Mouse (Mus musculus) mouse trophoblast stem cell (cell line): ENCODE data around the gene Fam92b.

Experiments
- in situ Hi-C, 2 experiments: fragments of 300-500 bp; cut with MseI, MboI; formaldehyde crosslinking; loops; 2 replicates in 1 of 2; 3 replicates in 1 of 2; pipeline ENCODE4 v1.15.1; 2025

Fam92b gene

DNA sequence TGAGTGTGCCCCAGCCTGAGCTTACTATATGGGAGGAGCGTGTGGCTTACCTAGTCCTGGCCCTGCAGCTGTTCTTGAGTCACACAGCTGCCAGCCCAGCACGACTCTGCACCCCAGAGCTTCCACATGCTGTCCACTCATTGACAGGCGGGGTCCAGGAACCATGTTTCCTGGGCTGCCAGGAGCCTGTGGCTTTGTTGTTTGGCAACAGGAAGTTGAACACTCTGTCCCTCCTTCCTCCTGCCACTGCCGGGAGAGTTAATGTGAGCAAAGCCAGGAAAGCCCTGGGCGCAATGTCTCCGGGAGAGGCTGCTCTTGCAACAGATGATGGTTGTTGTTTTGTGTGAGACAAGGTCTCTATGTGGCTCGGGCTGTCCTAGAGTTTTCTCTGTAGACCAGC is 24.6 kb downstream of the Fam92b start:
- in situ Hi-C loops: no loop called here

DNA sequence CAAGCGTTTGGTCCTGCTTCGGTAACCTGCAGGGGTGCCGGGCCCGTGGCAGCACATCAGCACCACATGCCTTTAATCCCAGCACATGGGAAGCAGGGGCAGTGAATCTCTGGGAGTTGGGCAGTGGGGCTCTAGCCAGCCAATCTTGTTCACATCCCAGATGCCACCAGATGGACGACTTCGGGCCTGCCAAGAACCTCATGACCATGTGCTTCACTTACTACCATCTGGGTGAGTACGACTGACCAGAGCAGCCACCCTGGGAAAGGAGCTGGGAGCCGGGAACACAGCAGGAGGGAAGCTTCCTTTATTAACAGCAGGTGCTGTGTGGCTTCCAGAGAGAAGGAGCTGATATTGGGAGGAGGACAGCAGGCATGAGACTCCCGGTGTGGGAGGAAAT is 26.1 kb downstream of the Fam92b start:
- in situ Hi-C loops: no loop called here

DNA sequence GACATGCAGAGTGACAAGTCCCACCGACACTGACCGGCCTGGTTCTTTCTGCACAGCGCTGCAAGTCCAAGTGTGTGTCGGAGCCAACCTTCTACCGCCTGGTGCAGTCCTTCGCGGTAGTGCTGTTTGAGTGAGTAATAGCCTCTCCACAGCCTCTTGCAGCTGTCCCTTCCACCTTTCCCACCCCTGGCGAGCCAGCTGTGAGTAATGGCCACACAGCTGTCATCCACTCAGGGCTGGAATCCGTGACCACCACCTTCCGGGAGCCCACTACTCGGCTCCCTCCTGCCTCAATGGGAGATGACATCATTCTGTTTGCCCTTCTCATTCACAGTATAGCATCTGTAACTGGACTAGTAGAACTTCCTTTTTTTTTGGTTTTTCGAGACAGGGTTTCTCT is 27.2 kb downstream of the Fam92b start:
- in situ Hi-C loops: no loop called here

DNA sequence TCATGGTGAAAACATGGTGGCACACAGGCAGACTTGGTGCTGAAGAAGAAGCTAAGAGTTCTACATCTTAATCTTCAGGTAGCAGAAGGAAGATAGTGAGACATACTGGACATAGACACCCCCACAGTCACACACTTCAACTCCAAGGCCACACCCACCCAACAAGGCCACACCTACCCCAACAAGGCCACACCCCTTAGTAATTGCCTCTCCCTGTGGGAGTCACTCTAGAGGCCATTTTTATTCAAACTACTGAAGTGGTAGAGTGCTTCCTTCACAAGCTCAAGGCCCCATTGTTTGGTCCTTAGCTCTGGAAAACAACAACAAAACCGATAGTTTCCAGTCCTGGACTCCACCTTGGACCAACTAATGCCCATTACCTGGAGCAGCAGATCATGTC is 31.2 kb downstream of the Fam92b start:
- in situ Hi-C loops: no loop called here

DNA sequence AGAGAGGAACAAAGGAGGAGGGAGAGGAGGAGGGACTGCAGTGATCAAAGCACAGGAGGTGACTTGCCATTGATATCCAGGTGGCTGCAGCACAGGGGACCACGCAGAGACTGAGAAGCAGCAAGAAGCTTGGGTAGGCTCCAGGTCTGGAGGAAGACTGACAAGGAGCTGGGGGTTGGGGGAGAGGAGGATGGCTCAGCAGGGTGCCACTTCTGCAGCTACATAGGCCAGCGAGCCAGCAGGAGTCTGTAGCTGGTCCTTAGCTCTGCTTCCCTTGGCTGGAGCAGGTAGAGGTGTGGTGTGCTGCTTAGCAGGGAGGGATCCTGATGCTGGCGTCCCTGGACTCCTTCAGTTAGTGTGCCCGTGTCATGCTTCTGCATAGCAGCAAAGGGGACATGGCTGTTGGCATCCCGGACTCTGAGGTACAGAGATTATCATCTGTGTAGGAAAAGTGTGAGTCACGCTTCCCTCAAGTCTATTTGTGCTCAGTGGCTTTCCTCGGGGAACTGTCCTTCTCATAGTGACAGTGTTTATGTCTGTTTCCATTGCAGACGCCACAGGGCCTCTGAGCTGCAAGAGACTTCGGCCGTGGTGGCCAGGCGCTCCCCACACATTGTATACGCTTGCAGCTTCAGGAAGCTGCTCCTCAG is 32.5 kb downstream of the Fam92b start:
- in situ Hi-C loops: no loop called here

DNA sequence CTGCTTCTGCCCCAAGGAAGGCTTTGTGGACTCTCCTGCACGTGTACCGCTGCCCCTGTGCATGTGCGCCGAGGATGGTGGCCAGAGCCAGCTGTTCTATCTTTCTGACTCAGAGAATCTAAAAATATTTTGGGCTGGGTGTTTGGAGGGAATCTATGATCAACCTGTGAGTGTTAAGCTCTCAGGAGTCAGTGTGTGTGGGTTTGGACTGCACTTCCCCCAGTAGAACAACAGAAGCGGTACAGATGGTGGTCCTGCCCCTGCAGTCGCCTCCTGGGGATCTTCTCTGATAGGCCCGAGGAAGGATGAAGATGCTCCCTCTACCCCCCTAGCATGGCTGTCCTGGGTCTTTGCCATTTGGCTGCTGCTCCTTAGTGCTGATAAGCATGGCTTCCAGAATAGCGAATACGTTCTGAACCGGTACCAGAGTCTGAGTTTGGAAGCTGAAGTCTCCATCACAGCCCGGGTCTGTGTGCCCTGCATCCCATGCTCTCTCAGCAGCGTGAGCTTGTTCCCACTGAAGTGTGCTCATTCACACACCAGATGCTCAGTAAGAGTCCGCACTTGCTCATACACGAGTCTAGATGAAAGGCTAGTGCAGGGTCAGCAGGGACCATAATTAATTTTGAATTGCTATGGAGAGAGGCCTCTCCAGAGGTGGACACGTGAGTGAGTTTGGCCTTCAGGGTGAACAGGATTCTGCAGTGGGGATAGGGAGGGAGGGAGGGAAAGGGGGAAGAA is 33.2 kb downstream of the Fam92b start:
- in situ Hi-C loops: no loop called here

DNA sequence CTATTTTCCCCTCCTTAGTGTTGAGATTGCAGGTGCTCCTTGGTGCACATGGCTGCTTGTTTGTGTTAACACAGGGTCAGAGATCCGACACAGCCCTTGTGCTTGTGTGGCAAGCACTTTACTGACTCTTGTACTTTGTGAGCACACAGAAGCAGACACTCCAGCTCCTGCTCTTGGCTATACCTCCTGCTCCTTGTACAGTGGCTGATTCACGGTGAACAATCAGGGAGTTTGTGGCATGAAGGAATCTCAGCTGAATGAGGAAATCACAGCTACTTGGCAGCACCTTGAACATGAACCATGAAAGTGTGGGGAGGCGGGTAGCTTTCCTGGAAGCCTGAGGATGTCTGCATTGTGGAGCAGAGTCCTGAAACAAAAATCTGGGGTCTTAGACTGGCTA is 36.5 kb downstream of the Fam92b start:
- in situ Hi-C loops: no loop called here

DNA sequence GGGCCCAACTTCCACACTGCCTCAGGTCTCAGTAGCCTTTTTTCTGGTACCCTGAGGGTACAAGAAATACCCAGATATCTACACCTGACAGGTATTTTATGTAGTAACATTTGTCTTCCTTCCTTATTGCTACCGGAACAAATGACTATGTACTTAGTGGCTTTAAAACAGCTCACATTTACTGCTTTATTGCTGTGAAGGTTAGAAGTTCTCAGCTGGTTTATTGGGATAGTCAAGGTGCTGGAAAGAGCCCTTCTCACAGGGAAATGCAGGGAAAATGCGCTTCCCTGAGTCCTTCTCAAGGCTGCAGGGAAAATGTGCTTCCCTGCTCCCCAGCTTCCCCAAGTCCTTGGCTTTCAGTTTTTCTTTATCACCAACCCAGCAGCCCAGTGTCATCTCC is 38.3 kb downstream of the Fam92b start:
- in situ Hi-C loops: no loop called here

DNA sequence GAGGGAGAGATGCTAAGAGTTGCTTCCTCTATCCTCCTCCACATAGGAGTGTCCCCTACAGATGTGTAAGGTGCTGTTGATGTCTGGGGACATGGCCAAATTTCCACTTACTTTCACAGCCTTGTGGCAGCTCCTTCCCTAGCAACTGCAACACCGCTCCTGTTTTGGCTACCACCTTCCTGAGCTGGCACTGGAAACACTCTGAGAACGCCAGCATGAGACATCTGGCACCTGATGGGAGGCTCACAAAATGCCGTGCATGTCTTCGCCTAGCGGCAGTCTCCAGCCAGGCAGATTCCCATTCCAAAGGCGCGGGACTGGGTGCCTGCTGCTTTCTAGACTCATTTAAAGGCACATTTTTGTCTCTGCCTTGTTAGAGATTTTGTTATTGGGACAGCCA is 40.6 kb downstream of the Fam92b start:
- in situ Hi-C loops: no loop called here

DNA sequence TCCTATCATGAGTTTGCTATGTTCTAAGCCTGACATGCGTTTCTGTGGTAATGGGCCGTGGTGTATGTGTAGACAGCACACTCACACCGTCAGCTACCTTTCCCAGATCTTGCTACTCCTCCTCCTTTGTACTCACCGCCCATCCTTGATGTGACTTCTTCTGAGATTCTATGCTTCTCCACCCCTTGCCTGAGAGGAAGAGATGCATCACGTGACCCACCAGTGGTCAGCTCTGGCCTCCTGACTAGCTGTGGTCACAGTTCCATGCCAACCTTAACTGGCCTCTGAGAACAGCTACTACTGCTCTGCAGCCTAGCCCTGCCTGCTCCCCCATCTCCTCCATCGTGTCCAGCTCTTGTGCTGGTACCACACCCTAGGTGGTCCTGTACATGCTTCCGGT is 41.6 kb downstream of the Fam92b start:
- in situ Hi-C loops: no loop called here

DNA sequence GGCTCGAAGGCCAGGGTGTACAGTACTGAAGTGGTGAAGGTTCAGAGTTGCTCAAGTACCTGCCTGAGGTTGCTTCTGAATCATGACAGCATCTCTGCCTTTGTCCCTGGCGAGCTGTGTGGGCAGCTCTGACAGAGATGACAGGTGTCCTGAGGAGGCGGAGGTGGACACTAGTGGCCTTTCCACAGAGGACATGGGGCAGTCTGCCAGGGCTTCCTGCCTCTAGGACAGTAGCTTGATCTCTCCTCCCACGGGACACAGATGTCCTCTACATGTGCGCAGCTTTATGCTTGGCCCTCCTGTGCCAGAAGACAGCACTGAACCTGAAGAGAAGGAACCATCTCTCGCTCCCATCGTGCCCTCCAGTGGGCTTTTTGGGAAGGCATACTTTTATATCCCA is 44.1 kb downstream of the Fam92b start:
- in situ Hi-C loops: no loop called here

DNA sequence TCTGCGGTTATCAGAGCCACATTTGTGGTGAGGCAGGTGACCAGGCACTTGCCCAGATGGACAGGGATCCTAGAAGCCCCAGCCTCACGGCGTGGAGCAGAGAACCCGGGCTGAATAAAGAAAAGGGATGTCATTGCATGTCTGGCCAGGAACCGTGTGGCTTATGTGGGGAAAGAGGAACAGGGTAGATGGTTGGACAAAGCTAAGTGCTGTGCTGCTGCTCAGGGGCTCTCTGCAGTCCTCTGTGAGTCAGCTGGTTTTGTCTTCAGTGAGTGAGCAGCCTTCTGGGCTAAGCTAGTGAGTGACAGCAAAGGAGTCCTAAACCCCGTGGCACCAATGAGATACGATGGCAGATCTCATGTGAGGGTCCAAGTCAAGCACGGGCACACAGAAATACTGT is 46.1 kb downstream of the Fam92b start:
- in situ Hi-C loops: no loop called here

DNA sequence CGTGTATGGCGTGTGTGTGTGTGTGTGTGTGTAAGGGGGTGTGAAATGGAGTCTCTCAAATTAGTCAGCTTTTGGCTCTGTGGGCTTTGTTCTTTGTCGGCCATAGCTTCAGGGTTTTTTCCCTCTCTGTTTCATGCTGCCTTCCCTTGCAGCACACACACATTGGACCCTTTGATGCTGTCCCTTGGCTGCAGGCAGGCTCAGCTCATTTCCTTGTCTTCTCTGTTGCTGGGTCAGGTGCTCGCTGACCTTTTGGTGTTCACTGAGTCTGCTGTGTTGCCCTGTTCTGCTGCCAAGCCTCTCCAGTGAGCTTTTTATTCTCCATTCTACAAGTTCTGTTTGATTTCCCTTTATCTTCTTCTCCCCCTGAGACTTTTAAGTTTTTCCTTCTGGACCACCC is 47.7 kb downstream of the Fam92b start:
- in situ Hi-C loops: no loop called here

DNA sequence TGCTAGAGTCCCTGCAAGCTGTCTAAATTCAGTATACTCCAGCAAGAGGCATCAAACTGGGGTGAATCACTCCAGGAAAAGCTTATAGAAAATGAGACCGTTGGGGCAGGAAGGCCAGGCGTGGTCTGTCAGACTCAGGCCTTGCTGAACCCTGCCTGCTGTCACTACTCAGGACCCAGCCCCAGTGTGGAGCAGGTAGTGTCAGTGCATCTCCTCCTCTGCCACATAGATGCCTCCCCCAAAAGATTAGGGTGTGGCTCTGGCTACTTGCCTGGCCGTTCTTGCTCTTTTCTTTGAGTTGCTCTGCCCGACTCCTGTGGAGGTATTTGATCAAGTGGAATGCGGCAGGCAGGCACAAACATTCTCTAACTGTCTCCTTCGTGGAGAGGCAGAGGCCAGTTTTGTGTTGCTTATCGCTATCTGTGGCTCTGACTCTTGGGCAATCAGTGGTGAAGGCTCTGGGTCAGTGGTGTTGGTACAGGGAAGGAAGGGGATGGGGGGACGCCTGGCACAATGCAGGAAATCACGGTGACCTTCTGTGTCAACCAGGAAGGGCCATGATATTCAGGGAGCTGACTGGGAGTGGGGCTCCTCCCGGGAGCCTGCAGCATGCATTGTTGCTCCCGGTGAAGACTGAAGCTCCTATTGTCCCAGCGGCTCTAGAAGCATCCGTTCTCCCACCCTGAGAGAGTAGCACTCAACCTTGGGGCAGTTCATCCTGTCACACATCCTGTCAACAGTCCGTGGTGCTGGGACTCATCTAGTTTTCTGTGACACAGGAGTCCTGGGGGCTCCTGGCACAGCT is 50.7 kb downstream of the Fam92b start:
- in situ Hi-C loops: no loop called here

DNA sequence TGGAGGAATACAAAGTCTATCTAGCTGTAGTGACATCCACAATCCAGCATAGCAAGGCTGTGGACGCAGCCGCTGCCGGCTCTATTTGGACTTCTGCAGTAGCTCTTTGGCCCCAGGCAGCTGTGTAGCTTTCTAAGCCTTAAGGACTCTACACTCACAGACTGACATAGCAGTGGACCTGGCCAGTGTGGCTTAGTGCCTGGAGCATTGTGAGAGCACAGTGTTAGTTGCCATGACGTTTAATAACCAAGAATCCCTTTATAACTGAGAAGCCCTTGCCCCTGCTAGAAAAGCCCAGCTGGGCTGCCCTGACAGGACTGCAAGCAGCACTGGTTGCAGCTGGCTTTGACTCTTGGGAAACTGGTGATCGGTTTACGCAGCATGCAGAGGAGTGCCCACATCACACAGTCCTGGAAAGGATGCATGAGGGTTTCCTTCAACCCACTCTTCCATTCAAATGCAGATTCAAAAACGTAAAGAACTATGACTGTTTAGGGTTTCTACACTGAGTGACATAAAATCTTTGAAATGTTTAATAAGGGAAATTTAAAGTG is 52.4 kb downstream of the Fam92b start:
- in situ Hi-C loops: no loop called here

DNA sequence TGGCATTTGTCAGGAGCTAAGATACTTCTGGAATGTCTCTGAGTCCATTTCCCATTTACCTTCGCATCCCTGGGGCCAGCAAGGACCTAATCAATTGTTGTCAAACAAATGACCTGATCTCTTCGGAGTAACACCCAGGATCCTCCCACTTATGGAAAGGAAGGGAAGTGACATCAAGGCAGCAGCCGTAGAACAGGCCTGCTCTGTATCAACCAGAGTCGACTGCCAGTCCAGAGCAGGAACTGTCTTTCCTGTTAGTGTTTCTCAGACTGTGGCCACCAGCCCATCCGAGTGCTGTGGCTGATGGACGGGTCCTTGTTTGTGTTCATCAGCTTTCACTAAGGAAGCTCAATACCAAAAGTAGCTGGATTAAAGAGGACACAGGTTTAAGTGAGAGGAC is 53.0 kb downstream of the Fam92b start:
- in situ Hi-C loops: no loop called here

DNA sequence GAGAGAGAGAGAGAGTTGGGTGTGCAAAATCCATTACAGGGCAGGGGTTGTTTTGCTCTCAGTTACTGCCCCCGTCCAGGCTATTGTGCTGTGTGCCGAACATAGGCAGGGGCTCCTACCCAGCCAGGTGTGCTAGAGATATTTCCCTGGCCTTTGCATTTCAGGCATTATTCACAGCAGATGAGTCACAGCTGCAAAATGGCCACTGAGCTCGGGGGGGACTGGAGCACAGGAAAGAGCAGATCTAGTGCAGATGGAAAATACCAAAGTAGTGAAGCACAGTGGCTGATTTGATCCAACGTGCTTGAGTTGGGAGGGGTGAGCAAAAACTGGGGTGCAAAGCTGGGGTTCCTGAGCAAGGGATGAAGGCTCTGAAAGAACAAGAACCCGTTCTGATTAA is 56.3 kb downstream of the Fam92b start:
- in situ Hi-C loops: no loop called here

DNA sequence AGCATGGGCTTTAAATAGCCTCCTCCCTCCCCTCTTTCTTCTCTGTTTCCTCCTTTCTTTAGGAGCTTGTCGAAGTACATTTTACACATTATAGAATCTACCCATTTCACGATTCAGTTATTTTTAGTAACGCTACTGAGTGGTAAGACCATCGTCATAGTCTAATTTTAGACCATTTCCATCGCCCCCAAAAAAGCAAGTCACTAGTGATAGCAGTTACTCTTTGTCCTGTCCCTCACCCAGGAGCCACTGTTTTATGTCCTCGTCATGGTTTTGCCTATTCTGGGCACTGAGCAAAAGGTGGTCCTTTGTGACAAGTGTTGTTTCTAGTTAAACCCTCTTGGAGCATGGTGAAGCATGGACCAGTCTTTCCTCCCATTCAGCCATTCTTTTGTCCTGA is 57.3 kb downstream of the Fam92b start:
- in situ Hi-C loops: no loop called here

DNA sequence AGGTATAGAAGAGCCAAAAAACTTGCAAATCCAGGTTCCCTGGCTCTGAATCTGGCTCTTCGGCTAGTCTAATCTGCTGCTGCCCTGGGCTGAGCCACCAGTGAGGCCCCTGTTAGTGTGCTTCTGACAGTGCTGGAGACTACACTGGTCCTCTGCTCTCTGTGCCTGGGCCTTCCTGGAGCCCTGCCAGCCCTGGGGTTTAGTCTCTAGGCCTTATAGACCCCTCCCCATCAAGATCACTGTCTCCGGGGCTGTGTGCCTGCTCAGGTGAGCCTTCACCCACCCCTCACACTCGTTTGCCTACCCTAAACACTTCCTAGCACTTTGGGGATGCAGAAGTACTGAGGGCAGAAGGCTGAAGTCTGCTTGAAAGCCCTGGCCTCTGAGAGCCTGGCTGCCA is 57.8 kb downstream of the Fam92b start:
- in situ Hi-C loops: no loop called here

DNA sequence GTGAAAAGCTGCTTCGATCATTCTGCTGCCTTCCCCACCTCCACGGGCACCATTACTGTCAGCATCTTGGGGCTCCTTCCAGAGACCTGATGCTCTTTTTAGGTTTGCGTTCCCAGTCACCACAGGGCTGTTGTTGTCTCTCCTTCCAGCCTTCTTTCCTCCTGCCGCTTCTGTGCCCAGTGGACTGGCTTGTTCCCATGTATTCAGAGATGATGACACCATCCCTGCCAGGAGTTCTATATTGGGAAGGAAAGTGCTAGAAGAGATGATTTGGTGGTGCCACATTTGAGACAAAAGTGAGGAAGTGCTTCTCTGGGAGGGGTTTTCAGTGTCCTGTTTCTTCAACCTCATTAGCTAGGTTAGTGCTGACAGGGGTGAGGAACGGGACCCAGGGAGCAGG is 58.4 kb downstream of the Fam92b start:
- in situ Hi-C loops: no loop called here

DNA sequence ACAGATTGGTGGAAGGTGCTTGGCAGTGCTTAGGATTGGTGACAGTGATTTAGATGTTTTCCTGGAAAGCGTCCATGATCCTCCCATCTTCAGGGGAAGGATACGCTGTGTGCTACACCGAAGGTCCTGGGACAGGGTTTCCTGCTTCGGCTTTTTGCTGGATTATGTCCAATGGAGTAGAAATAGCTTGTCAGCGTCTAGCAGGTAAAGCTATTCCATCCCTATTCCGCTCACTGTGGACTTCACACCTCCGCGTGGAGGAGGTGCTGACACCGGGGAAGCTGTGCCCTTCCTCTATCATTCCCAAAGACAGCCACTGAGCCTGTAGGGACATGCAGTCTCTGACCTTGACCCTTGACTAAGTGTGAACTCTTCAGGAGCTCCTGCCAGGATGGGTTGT is 59.1 kb downstream of the Fam92b start:
- in situ Hi-C loops: no loop called here

DNA sequence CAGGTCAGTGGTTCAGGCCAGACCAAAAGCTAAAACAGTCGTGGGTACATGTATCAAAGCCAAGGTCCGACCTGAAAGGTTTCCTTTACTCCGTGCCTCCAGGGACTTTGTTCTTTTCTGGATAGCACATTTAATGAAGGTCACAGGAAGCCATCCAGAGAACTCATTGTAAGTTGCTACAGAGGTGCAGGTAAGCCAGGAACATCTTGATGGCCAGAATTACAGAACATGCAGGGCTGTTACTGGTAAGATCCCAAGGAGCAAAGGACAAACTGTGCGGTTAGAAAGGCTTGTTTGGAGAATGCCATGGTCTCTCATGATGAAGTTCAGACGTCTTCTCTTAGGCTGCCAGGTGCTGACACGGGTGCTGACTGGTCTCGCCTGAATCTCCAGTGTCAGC is 60.7 kb downstream of the Fam92b start:
- in situ Hi-C loops: no loop called here
